Mouse (Mus musculus) urinary bladder, adult 18-20 months (tissue): ENCODE data around the gene Gm20518.

Experiments used
- DNase-seq, 2 experiments: peaks; one replicate each; pipeline ENCODE4 v3.0.0; 2022; ENCODE audit warnings: low spot score in 2 of 2, mixed read lengths in 2 of 2

Gm20518 gene

DNA sequence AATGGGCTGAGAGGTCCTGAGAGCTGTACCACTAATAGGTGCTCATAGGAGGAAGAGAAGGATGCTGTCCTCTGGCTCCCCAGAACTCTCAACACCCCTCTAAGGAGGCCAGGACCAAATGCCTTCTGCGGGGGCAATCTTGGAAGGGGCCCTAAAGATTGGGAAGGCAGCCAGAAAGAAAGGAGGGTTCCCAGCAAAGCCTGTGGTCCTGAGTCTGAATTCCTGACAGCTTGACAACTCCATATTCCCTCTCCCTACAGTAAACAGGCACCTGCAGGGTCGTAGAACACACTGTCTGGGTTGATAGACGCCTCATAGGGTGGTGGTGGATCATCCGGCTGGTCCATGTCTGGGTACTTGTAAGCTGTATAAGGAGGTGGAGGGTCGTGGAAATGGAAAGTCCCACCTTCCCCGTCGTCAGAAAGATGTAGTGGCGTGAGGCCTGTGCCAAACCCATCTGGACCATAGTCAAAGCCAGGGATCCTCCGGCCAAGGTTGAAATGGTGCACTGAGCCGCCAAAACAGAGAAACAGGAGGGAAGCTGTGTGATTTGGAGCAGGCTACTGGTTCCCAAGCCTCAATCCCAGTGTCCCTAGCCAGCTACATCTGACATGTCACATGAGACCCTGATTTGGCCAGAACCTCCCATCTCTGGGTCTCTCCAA lies 47.6 kb downstream of the Gm20518 start:
- no peak for DNase-seq

DNA sequence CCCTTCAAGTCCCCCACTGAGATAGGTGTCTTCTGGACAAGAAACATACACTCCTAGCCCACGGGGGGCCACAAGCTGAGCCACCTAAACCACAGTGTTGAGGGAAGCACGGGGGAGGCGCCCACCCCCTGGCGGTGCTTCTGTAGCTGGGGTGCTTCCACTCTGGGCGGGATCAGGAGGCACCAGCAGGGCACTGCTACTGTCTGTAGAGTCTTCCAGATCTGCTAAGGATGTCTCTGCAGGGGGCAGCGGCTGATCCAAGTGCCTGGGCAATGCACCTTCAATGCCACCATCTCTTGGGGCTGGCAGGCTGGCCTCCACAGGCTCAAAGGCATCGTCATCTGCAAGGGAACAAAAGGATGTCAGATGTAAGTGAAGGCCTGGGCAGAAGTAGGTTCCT lies 49.0 kb downstream of the Gm20518 start:
- DNase-seq: no peak

DNA sequence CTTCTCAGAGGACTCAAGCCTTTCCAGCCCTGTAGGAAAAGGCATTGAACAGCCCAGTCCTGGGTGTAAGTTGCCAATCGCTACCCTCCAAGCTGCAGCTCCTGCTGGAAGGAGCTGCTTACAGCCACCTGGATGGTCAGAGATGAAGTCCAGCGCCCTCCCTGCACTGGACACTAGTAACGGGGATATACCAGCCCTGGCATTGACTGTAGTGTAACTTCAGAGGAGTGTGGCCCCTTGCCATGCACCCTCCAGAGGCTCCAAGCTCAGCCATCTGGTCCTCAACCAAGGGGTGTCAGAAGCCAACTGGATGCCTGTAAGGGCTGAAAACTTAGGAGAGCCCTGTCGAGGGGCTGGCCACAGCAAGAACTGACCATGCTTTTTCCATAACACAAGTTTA lies 51.5 kb downstream of the Gm20518 start:
- no peak for DNase-seq

DNA sequence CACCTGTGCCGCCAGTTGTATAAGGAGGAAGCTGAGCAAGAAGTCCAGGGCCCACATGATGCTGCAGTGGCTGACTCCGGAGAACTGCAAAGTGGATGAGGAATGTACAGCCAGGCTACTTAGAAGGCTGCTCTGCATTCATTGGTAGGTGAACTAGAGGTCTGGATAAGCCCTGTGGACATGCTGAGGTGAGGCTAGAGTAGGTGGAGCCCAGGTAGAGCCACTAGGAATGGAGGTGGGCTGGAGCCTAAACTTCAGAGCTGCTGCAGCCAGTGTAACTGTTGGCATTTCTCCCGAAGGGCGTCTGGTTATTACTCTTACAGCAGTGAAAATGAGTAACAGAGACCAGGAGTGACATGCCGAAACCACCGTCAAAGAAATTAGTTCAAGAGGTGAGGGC lies 53.4 kb downstream of the Gm20518 start, which contains the start of gene Car15:
Gene Car15, minus strand, starts transcription at position 314 of the 400 bp plus-strand sequence.
- DNase-seq: no peak

DNA sequence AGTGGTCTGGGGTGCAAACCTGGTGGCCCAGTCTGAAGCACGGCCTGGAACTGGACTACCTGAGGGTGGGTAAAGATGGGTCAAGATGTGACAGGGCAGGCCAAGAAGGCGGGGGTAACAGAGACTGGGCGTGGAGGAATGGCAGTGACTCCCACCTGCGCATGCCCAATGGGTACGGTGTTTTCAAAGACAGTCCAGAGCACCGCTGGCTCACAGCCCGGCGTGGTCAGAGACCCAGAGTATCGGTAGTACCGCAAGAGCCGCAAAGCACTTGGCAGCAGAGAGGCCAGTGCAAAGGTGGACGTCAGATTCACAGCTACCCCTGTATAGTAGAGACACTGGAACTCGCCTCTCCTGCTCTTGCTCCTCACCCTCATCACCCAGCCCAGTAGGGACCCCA lies 56.0 kb downstream of the Gm20518 start:
- DNase-seq: no peak

DNA sequence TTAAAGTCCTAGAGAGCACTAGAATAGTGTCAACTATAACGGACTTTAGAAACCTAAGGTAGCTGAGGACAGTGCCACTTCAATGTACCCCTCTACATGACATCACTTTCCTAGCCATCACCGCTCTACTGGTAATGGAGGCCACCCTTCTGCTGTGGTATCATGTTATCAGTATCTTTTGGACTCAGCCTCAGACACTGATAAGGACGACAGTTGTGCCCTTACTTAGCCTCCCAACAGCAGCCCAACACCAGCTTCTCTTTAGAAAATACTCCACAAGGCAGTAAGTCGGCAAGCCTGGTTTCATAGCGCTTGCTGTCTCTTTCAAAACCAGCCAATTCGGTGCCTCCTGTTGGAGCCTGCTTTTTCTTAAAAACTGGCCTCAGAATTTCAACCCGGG lies 56.9 kb downstream of the Gm20518 start:
- DNase-seq: no peak

DNA sequence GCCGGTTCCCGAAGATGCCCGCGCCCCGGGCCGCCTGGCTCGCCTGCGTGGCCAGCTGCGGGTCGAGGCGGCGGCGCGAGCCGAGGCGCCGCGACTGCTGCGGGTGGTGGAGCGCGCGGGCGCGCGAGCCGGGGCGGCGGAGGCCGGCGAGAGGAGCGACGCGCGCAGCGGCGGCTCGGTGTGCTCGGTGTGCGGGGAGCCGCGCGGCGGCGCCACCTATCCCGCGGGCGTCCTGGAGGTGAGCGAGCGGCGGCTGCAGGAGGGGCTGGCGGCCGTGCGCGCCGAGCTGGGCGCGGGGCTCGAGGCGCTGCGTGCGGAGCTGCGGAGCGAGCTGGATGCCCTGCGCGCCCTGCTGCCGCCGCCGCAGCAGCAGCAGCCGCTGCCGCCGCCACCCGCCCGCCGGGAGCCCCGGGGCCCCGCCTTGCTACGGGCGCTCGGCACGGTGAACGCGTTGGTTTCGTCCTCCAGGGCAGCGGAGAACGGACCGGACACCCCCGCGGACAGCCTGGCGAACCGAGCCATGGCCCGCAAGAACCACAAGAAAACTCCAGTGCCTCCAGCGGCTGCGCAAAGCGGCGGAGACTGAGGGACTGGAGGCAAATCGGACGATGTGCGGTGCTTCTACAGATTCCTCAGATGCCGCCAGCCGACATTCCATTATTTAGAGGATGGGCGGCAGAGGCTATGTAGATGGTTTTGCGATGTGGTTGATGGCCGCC lies 57.6 kb downstream of the Gm20518 start:
- no peak for DNase-seq

DNA sequence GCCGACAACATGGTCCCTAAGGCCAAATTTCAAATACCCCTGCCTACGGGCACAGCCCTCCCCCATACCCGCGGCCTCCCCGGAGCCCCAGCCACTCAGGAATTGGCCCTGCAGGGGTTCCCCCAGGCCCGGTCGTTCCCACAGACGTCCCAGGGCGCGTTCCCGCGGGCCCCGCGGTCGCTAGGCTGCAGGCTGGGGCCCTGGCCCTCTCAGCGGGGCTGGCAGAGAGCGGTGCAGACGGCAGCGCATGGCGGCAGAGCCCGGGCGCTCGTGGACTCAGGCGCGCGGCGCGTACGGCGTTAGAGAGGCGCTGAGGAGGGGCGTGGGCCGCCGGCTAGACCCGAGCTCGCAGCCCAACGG lies 58.2 kb downstream of the Gm20518 start:
- DNase-seq: peak in 1 of 2 experiments; percentile 25

DNA sequence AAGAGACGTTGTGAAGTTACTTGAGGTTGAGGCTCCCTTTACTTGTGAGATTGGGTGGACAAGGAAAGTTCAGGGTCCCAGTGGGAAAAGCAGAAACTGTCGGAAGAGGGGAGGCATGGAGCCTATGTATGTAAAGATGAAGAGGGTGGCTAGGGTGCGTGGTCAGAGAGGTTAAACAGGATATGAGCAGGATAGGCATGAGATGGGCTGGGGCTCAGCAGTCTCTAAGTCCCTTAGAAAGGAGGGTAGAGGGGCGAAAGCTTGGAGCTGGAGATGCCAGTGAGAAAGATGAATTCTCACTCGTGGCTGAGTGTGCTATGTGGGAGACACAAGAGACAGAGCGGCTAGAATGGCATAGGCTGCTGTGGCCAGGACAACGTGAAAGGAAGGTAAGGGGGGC lies 58.6 kb downstream of the Gm20518 start, which contains the start of gene B830017H08Rik:
Gene B830017H08Rik, plus strand, starts transcription at position 301 of the 400 bp plus-strand sequence.
- no peak for DNase-seq

DNA sequence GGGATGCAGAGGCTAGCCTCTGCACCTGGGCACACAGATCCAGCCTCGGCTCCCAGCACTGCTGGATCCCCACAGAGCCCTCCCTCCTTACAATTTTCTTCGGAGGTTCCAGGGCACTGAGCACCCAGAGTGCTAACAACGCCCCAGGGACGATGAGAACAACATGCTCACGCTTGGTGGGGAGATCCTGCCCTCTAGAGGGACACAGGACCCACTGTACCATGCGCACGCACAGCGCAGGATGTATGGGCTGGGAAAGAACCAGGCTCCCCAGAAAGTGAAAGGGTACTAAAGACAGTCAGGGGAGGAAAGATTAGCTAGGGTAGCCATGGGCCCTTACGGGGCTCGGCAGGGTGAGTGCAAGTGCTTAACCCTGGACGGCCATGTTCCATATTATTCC lies 59.7 kb downstream of the Gm20518 start:
- no peak for DNase-seq

DNA sequence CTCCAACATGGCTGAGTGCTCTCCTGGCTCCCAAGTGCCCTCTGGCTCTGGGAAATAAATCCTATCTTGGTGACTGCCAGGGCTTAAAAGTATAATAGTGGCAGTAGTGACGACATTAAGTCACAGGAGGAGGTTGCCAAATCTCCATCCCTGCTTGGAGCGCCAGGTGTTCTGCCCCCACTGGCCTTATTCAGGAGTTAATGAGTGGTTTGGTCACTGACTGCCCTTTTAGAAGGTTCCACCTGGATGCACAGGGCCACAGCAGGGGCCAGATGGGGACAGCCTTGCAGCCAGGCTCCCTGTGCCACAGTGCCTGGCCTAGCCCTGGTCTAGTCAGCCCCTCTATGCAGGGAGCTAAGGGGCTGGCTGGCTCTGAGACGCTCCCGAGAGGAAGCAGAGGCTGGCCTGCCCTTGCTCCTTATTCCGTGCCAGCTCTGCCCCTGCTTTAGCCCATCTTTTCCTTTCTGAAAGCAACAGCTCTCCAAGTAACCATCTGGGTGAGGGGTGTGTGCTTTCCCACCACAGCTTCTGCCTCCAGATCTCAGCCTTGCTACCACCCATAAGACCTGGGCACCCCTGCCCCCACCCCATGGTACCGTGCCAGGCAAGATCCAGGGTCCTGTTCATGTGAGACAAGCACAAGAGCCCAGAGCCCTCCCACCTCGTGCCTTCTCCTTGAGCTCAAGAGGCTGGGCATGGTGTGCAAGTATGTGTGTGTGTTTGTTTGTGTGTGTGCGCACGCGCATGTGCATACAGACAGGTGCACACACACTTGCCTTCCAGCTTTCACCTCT lies 60.9 kb downstream of the Gm20518 start:
- no peak for DNase-seq

DNA sequence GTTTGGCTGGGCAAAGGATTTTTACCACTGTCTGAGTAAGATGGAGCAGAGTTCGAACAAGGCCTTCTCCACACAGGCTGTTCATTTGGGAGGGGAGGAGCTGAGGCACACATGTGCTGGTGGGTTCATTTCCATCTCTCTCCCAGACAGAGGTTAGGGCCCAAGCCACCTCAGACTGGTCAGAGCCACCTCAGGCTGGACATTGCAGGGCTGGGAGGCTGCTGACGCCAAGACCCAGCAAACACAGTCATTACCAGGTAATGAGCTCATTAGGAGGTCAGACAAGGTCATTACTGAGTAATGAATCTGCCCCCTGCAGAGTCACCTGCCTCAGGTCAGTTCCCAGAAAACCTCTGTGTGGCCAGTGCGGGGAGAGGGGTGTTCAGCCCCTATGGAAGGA lies 62.6 kb downstream of the Gm20518 start:
- DNase-seq: no peak

DNA sequence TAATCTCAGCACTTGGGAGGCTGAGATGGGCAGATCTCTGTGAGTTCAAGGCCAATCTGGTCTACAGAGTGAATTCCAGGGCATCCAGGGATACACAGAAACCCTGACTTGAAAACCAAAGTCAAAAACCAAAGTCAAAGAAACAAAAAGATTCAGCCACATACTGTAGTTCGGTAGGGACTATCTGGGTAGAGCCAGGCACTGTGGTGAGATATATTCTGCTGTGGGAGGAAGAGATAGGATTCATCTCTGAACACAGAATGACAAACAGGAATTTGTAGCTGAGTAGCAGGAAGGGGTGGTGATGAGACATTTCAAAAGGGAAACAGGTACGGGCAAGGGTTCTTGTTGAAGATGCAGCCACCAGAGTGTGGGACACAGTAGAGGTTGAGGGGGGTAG lies 63.2 kb downstream of the Gm20518 start:
- DNase-seq: no peak

DNA sequence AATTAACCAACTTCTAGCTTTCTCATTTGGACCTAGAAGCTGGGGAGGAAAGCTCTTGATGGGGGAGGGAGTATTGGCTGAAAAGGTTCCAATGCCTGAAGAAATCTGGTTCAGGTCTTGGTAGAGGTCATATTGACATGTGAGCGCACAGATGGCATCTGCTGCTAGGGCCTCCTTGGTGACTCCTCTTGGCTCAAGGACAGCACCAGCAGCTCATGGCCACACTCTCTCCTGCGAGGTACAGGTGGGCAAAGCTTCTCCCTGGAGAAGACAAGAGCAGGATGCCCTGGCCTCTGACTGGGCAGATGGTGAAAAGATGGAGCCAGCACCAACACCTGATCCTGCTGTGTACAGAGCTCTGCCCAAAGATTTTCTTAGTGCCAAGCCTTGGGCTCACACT lies 65.0 kb downstream of the Gm20518 start:
- no peak for DNase-seq

DNA sequence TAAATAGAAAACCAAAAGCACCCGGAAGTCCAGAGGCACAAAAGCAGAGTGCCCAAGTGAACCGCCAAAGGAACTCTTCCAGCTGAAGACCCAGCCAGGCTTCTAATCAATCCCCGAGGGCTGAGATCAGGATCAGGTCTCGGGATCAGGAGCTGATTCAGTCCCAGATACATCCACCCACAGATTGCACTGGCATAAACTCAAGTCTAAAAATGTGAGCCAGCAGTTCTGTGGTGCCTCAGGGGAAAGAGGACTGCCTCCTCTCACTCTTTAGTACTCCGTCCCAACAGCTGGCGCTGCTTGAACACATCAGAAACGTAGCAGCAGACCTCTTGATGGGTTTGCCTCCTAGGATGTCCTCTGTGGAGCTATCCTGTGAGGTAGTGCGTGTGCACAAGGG lies 74.9 kb downstream of the Gm20518 start:
- DNase-seq: no peak

DNA sequence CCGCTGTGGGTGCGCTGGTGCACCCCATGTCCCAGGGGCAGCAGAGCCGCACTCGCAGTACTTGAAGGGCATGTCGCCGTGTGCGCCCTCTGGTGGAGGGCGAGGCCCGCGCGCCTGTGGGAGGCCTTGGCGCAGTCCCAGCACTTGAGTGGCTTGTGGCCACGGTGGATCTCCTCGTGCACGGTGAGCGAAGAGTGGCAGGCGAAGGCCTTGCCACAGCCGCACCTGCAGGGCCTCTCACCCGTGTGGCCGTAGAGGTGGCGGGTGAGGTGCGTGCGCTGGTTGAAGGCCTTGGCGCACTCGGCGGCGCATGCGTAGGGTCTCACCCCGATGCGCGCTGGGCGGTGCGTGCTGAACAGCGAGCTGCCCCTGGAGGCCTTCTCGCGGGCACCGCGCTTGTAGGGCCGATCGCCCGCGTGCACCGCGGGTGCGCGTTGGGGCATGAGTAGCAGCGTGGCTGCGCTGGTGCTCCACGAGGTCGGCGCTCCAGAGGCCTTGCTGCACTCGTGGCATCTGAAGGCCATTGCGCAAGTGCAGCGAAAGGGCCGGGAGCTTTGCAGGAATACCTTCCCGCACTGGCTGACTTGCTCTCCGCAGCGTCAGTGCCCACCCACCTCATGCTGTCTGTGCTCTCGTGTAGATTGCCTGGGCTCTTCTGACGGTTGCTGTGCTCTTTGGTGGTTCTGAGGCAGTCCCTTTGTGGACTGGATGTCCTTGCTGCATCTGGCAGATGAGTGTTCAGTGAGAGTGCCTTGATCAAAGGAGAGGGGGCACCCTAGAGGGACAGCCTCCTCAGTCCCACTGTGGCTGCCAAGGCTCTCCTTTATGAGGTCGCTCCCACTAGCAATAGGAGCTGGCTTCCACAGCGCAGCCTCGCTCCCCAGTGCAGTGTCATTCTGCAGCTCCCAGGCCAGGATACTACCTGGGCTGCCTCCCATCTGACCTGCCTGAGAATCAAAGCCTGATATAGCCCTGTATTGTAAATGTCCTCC lies 75.8 kb downstream of the Gm20518 start:
- peak in 1 of 2 experiments; percentile 58 for DNase-seq

DNA sequence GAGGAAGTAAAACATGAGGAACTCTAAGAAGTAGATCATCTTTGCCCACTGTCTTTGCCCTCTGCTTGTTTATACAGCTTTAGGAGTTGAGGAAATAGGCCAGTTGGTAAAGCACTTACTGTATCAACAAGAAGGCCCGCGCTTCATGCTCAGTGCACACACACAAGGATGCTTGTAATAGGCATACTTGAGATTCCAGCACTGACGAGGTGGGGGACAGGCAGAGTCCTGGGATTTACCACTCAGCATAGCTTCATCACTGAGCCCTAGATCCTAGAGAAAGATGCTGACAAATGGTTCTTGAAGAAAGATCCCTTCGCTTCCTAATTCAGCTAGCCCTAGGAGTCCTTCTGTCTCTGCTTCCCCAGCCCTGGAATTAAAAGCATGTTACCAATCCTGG lies 78.3 kb downstream of the Gm20518 start:
- no peak for DNase-seq

DNA sequence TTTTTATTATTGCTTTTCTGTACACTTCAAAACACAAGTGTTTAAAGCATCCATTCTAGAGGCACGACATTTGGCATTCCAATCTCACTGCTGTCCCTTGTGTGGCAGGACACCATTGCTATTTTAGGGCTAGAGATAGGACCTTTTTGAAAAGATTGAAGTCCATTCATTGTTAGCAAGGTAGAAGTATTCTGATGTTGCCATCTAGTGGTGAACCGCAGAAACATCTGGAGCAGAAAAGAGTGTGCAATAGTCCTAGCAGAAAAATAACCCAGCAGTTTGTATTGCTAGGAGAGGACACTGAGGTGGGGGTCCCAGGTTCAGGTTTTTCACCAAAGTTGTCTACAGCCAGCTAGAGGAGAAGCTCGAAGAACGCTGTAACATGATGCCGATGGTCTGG lies 79.4 kb downstream of the Gm20518 start:
- DNase-seq: no peak

DNA sequence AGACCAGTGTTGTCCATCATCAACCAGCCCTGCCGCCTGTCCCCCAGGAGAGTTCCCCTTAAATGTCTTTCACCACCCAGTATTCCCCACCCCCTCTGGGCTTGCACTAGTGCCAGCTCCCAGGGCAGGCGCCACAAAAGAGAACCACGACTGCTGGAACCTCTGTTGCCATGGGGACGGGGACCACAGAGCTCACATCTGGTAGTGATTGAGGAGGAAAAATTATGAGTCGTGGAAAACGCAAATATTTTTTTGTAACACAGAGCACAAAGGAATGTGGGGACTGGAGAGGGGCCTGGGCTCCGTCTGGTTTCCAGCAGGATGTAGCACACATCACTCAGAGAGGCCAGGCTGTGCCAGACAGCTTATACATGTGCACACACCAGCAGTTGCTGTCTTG lies 81.8 kb downstream of the Gm20518 start:
- no peak for DNase-seq

DNA sequence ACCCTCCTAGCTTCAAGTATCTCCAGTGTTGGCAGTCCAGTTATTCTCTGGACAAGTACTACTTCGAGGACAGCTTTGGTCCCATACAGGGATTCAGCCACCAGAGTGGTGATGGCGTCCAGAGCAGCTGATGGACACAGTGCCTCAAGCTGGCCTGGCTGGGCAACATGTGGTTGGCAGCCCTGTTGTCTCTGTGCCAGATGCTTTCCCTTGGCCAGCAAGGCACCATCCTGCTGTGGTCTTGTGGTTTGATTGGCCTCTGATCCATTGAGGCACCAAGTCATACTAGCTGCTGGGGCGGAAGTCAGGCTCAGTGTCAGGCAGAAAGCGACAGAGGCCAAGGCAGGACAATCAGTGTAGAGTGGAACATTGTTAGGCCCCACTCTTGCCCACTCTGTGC lies 82.3 kb downstream of the Gm20518 start:
- DNase-seq: no peak

DNA sequence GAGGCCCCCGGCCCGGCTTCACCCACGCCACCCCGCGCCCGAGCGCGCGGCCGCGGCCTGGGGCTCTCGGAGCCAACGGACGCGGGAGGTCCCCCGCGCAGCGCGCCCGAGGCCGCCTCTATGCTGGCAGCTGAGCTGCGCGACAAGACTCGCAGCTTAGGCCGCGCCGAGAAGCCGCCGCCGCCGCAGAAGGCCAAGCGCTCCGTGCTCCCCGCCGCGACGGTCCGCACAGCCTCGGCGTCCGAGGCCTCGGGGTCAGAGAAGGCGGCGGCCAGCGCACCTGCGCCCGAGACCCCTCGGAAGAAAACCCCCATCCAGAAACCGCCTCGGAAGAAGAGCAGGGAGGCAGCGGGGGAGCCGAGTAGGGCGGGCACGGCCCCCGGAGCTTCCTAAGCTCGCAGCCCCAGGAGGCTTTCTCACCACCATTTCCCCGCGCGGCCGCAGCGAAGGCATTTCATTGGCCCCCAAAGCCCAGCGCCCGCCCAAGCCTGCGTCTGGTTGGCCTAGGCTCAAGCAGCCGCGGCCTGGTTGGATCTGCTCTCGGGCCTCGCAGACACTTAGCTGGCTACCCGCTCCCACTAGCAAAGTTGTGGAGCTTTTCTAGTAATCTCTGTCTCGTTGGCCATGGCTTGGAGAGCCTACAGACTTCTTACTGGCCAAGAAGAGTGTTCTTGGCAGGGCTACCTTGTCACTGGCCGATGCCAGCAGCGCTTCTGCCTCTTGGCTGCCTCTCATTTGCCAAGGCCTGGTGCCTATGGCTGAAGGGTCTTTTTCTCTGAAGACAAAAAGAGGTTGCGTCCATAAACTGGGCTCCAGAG lies 84.1 kb downstream of the Gm20518 start:
- peak; percentile 59 to 63 for DNase-seq
